Mouse (Mus musculus) cerebellum, postnatal 4 days (tissue): ENCODE data around the gene Ephb4.

Experiments used
- DNase-seq, 2 experiments: peaks; one replicate each; pipeline ENCODE4 v3.0.0; 2022; ENCODE audit warnings: low spot score in 2 of 2, mixed read lengths in 1 of 2

Gene Ephb4

DNA sequence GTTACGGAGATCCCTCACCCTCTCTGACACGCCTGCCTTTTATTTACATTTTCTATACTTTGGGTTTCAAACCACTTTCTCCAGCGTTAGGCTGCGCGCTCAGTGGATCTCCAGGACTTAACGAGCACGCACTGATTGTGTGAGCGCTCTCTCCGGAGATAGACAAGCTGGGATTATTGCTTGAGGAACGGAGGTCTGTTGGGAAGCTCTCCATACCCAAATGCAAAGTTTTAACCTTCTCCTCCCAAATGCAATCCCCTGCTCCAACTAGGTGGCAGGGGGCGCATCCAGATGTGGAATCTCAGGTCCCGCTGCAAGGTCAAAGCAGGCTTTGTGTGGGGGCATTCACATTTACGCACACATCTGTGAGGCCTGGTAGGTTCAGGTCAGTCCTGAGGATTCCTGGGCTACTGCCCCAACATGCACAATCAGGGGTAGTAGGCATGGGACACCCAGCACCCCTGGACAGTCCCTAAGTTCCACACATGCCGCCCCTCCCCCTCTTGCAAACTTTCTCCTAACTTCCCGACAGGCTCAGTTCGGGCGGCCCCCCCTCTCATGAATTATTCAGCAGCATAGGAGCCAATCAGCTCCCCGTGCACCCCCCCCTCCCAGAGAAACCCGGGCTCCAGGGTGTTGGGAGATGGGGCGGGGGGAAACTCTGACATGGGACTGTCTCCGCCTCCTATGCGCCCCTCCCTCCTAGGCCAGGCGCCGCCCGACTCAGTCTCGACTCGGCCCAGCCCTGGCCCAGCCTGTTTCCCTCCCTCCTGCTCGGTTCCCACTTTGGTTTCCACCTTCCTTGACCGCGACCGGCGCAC, at the start of gene Ephb4:
TSS of gene Ephb4 (plus strand) at position 726 of the 821 bp plus-strand sequence.
- peak; percentile 47 to 67 for DNase-seq

DNA sequence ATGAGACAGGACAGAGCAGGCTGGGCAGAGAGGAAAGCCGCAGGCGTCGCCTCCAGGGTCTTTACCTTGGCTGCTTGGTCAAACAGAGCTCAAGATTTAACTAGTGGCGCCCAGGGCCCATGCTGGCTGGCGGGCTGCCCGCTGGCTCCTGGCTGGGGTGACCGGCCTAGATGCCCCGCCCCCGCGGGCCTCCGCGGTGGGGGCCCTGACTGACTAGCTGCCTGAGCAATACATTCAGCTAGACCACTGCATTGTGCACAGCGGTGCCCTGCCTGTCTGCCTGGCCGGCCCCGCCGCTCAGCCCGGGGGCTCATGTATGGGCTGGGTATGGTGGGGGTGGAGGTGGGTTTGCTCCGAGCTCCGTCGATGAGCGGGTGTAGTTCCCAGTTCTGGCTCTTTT, 48.7 kb upstream of the Ephb4 start:
- no peak for DNase-seq

DNA sequence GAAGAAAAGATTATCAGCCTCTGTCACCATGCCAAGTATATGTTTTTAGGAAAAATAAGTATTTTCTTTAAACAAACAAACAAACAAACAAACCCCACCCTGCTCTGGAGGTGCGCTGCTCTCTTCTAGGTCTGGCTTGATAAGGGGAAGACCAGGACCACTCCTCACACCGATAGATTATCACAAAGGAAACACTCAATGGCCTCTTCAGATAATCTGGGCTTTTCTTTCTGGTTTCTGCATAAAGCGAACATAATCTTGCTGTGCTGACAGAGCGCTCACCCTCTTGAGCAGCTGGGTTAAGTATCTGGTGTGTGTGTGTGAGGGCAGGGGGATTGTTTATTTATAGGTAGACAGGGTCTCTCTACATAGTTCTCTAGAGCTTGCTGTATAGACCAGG, 46.3 kb upstream of the Ephb4 start:
- no peak for DNase-seq

DNA sequence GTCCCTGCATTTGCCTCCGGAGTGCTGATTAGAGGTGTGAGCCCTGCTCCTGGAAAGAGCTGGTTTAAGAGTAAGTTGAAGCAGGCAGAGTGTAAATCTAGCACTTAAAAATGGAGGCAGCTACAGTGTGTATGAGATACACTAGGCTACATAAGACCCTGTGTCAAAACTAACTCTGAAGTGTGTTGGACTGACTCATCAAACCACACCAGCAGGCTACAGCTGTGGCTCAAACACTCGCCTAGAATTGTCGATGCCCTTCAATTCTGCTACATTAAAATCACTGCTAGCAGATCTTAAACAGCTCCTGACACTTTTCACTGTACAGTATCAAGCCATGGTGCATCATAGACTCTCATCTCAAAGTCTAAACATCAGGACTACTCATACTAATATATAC, 45.7 kb upstream of the Ephb4 start:
- no peak for DNase-seq

DNA sequence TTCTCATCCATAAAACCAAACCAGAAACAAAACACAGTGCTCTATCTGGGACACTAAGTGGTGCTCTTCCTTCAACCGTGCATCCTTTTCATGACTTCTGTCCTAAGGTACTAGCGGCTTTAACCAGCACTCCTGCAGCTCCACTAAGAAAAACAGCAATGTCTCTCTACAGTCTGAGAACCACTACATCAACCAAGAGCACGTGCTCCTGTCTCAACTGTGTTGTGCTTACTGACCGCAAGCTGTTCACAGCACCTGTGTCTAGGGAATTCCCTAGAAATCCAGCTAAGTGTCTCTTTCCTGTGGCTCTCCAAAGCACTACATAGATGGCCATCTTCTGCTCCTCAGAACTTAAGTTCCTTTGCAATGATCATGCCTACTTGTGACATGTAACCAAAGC, 45.1 kb upstream of the Ephb4 start:
- DNase-seq = no peak

DNA sequence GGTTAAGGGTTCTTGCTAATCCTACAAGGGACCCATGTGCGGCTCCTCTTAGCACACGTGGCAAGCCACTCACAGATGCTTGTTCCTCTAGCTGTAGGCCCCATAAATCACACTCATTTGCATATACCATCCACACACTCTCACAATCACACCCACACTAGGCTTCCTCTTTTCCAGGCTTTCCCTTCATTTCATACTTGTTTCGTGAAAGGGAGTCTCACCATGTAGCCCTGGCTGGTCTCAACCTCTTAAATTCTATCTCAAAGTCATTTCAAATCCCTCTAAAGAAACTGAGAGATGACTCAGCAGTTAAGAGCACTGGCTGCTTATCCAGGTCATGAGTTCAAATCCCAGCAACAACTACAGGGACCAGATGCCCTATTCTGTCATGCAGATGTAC, 44.1 kb upstream of the Ephb4 start:
- DNase-seq = no peak

DNA sequence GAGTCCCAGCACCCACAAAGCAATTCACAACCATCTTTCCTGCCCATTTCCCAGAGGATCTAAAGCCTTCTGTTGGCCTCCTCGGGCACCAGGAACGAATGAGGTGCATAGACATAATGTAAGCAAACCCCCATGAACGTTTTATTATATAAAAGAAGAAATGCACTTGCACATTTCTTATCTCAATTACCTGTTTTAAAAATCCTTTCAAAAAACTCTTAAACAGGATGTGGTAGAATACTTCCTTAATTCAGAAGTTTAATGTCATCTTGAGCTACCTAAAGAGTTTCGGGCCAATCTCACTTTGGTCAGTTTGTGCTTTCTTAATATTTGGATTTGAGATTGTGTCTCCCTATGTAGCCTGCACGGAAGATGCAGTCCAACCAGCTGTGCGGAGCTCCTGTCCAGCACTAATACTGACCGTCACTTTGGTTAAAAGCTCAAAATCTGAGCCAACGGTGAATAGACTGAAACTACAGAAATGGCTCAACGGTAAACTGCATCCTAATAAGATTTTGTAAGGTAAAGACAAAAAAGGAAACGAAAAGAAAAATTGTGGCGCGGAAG, 43.4 kb upstream of the Ephb4 start:
- no peak for DNase-seq

DNA sequence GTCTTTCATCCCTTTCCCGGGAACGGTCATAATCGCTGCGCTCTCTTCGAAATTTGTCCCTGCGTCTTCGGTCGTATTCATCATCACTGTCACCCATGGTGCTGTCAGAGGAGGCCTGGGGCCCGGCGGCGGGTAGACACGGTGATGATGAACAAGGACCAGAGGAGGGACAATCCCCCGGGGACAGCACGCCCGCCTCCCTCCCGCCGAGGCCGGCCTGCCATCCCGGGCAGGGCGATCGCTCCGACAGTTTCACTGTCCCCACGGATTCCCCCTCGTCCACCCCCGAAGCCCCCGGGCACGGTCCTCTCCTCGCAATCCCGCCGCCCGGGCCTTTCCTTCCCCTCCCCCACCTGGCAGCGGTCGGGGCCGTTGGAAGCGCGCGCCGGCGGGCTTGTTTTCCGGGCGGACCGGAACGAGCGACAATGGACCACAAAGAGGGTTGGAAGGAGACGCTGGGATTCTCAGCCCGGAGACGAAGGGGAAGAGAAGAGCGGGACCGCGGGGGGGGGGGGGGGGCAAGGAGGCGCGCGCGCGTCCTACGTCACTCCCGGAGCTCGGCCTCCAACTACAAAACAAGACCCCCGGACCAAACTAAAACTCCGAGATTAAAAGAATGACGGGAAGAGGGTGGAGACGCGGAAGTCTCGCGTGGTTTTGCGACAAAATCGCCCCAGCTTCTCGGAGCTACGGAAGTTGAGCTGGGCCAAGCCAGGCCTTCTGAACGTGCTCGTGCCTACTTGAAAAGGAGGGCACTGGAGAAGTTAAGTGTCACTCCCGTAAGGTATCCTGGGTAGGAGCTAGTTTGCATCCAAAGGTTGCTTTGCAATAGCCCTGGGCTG, 42.6 kb upstream of the Ephb4 start, which contains the start of gene Srrt:
TSS of gene Srrt (minus strand) at position 604 of the 842 bp plus-strand sequence.
- DNase-seq = peak; percentile 78 to 88

DNA sequence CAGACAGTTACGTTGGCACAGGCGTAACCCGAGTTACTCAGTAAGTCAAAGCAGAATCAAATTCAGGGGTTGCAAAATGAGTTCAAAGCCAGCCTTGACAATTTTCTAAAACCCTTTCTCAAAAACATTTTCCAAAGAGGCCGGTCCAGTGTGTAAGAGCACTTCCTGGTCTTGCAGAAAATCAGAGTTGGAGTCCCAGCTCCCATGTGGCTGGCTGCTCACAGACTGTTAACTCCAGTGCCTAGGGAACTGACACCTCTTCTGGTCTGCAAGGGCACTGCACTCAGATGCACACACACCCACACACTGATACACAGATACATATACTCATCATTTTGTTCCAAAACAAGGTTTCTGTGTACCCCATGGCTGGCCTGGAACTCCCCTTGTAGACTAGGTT, 41.6 kb upstream of the Ephb4 start:
- no peak for DNase-seq

DNA sequence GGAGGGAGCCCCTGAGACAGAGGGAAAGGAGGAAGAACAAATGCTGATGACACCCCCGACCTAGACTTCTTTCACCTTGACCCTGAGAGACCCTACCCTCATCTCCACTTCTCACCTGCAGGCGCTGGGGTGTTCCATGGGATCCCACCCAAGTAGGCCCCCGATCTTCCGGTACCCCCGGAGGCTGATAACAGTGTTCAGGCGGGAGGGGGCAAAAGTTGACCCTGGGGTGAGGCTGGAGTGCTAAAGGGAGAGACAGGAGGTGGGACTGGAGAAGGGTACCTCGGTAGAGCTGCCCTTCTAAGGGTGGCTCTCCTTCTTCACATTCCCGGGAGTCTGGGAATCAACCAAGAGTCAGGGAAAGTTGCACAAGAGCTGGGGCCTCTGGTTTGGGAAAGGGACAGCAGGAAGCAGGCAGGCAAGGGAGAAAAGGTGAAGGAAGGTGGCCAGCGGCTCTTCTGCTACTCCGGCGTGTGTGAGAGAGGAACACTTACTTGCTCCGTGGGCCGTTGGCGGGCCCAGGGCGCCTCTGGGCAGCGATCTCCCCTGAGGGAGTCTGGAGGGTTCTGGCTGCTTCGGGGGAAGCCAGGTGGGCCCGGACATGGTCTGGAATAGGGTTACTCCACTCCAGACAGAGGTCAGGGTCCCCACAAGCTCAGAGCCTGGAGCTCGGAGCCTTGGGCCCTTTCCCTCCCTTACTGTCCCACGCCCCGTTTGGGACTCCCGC, 36.3 kb upstream of the Ephb4 start:
- DNase-seq = no peak

DNA sequence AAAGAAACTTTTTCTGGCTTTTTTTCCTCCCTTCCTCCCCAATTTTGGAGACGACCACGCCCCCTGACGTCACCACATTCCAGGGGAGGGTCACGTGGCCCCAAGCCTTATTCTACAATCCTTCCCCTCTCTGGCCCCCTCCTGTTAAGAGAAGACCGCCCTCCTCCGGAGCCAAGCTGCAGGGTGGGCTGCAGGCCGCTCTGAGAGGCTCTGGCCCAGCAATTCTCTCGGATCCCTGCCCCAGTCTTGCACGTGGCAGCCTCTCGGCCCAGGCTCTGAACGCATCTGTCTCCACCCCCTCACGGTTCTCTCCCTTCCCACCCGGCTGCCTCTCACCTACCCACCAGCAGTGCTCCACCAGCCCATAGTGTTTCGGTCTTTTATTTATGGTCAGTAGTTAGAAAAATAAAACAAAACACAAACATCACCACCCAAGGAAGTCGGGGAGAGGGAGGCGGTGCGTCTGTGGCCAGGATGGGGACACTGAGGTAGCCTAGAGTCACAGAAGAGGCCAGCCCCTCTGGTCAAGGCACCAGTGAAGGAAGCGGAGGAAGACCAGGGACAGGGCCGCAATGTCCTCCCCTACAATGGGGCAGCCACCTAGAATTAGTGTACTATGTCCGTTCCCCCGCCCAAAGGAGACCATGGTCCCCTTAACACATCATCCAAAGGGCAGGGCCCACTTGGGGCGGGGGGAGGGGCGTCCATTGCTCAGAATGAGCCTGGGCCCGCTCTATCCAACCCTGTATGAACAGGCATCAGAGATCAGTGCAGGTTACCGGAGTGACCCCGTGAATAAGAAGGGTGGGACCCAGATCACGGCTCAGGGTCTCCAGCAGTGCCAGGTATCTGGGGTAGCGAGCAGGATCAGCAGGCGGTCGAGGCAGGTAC, 35.5 kb upstream of the Ephb4 start, which contains the start of gene Trip6:
TSS of gene Trip6 (minus strand) at position 212 of the 891 bp plus-strand sequence.
- DNase-seq = peak in 1 of 2 experiments; percentile 64

DNA sequence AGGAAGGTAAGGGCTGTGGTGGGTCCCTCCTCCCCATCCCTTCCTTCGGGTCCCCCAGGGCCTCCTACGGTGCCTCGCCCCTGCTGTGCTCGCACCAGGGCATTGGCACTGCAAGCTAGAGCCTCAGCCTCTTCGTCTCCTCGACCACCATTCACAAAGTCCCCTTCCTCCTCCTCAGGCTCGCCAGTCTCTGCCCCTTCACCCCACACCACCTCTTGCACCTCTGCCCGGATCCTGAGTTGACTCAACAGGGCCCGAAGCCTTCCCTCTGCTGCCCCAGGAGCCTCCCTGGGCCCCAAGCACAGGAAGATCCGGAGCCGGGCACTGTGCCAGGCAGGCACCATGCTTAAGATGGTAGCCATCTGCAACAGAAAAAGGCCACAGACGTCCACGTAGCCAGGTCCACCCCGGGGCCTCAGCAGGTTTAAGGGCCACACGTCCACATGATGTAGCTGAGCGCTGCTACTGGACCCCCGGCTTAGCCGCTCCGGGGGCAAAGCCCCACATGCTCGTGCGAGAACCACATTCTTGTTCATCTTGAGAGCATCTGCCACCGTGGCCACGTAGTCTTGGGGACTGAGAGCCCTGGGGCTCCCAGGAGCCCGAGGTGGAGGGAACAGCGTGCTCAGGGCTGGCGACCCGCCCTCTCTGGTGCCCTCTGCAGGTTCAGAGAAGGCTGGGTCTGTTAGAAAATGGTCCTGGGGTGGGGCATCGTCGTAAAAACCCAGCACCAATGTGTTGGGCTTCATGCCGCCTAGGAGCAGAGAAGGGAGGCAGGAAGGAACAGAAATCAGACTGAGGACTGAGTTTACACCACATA, 34.6 kb upstream of the Ephb4 start:
- DNase-seq = no peak

DNA sequence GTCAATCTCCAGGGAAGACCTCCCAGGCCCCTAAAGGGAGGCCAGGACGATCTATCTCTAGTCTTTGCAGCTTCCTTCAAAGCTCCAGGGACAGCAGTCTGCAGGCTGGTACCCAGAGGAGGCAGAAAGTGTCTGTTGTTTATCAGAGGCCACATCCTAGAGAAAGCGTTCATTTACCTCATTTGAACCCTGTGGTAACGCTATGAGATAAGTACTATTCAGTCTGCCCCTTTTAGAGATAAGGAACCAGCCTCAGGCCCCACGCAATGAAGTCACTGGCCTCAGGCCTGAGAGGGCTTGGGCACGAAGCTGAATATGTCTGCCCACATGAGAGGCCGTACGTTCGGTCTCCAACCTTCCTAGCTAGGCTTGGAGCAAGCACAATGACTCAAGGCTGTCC, 32.5 kb upstream of the Ephb4 start:
- DNase-seq = no peak

DNA sequence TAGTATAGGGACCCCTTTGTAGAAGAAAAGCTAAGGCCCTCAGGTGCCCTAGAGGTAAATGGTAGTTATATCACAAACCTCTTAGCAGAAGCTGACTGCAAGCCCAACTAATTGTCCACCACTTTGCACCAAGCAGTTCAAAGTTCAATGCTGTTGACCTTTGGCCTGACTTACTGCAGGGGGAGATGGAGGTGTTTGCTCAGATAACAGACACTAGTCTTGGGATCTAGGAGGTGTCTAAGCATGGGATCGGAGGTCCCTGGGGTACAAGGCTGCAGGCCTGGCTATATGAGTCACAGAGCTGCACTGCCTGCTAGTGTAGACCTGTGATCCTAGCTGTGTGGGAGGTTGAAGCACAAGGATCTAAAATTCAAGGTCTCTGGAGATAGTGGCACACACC, 31.3 kb upstream of the Ephb4 start:
- no peak for DNase-seq

DNA sequence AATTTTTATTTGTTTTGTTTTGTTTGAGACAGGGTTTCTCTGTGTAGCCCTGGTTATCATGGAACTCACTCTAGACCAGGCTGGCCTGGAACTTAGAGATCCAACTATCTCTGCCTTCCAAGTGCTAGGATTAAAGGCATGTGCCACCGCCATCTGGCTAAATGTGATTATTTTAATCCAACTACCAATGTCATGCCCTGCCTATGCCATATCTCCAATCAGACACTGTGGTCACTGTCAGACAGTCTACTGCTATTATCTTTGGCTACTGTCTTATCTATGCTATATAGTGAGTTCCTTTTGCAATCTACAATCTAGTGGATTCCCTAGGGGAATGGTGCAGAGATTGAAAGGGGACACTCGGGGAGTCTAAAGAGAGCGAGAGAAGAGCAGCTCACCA, 28.9 kb upstream of the Ephb4 start:
- DNase-seq = no peak

DNA sequence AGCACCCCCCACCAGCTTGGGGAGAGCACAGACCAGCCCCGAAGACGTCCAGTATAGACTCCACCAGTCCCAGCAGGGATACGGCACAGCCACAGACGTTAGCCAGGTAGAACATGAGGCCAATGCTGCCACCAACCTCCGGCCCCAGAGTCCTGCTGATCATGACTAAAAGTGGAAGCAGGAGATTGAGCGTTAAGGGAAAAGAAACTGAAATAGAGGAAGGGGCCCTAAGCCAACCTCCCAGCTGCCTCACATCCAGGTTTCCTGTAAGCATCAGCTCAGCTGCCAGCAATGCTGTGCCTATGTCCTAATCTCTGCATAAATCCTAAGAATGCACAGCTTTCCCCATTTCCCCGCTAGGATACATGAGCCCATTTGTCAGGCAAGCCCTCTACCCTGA, 19.0 kb upstream of the Ephb4 start:
- DNase-seq = no peak

DNA sequence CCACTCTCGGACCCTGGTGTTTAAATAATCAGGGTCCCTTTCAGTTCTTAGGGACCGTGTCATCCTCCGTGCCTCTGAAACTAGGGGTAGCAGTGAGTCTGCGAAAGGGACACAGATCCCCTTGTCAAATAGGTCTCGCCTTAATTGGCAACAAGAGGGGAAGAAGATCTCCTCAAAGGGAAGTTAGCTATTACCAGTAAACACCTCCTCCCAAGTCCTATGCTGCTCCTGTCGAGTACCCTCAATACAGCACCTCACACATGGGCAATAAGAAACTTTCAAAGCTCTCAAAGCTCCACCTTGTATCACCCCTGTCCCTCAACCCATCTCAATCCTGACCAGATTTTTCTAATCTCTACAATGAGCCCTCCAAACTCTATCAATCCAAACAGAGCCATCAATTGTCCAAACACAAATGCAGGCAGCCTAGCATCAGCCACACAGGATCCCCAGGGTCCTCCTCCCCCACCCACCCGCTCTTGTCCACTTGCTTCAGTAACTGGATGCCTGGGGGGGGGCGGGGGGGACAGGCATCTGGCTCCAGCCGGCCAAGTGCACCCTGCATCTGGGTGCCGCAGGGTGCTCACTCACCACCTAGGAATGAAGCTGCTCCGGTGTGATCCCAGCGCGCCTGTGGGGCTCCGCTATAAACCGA, 16.9 kb upstream of the Ephb4 start:
- DNase-seq = no peak

DNA sequence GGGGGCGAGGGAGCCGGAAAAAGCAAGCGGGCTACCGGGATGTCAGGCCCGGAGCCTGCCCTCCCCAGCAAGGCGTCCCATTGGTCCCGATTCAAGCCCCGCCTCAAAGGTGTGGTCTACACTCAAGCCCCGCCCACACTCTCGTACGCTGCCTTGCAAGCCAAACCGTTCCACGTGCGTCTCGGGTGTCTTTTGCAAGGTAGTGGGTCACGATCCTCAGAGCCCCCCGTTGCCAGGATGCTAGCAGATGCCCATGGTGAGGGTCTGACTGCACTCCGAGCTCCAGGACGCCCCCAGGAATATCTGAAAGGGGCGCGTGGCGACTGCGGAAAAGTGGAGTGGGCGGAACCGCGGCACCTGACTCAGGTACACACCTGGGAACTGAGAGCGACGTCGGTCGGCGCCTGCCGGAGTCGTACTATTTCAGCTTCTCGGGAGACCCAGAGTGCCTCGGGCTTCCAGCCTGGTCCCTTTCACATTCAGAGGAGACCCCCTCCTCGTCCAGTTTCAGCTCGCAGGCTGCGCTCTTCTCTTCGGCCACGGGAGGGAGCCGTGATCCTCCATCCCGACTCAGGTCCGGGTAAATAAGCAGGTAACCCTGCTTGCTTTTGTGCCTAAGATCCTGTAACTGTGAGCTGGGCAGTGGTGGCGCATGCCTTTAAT, 16.3 kb upstream of the Ephb4 start, which contains the start of gene Slc12a9:
TSS of gene Slc12a9 (minus strand) at position 86 of the 663 bp plus-strand sequence.
- peak; percentile 76 to 93 for DNase-seq

DNA sequence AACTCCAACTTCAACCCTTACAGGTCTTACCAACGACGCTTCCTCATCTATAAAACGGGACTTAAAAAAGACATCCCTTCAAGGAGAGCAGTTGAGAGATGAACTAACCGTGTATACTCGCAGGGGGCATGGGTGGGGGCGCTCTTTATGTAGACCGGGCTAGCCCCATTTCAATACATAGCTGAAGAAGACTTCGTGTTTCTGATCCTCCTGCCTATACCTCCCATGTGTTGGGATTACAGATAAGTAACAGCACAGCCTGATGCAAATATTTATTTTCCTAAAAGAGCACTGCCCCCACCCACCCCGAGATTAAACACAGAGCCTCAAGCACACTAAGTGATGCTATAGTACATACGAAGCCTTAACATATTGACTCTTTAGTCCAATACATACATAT, 15.6 kb upstream of the Ephb4 start:
- DNase-seq = no peak
